Mouse (Mus musculus) kidney, adult 2 months (tissue): Measurements from ENCODE around the gene Grk5.

Source experiments
- CTCF ChIP-seq: fragments of 200-500 bp; conservative IDR thresholded peaks from 2 replicates; pipeline ENCODE4 v1.5.1; 2011; ENCODE audit warnings: low read depth, mild to moderate bottlenecking, control low read depth, low read length, moderate library complexity, mixed read lengths; ENCODE audit not compliant: insufficient read depth, insufficient read length
- POLR2A ChIP-seq: fragments of 200-500 bp; IDR thresholded peaks from one replicate; pipeline ENCODE4 v1.6.1; 2011; ENCODE audit warnings: low read depth, low read length, control low read depth

DNA sequence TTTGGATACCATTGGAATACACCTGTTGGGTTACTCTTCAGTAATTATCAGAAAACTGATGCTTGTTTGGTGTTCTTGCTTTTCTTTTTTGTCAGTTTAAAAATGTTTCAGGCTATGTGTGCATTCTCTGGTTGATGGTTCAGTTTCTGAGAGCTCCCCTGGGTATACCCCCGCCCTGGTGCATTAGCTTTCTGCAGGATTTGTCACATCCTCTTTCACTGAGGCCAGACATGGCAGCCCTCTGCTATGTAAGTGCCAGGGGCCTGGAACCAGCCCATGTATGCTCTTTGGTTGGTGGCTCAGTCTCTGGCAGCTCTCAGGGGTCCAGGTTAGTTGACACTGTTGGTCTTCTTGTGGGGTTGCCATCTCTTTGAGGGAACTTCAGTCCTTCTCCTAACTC lies 14.4 kb downstream of the Grk5 start:
- TF ChIP-seq POLR2A, result no peak
- TF ChIP-seq CTCF, result no peak
